Mouse (Mus musculus): ENCODE results near the gene Casp8. TPM values are rescaled to one million over a fixed set of nuclear protein-coding genes. Genes with fewer than 3 reads are reported as not detected.
"Not testable (repeated sequence)": the region's sequence is repeated elsewhere in the genome, so short reads cannot be mapped to it uniquely, and the experiment has no call there.

Gene Casp8
- polyA plus RNA-seq, 1 experiment from 2014 or later = 19.9 TPM

GRCm38 (mm10) chr1:58876500-58876899, 81.3 kb downstream of the Casp8 start:
- H3K4me2 ChIP-seq; H3K4me3 ChIP-seq; H3K4me1 ChIP-seq; H3K27me3 ChIP-seq (replicated peaks); H3K9me3 ChIP-seq (replicated peaks); H3K36me3 ChIP-seq; ATAC-seq; H3K27ac ChIP-seq; H3K9ac ChIP-seq: not testable (repeated sequence)
- 48% methylated on average over 4 of the region's 4 CpGs for WGBS (ENCODE audit: insufficient replicate concordance)

DNA sequence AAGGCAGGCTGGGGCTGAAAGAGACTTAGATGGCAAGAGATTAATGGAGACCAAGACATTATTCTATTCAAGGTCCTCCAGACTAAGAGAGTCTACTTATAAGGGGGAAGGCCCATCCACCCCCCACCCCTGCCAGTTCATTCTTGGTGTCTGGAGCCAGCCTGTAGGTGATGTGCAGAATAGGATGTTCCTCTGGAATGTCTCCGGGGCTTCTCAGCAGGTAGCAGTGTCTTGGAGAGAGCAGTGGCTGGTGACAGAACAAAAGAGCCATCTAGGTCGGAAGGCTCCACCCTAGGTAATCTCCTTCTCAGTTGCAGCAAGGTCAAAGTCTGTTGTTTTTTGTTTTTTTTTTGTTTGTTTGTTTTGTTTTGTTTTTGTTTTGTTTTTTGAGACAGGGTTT, 84.1 kb downstream of the Casp8 start:
- not testable (repeated sequence) for H3K36me3 ChIP-seq; ATAC-seq; H3K9ac ChIP-seq; H3K9me3 ChIP-seq (replicated peaks); H3K4me2 ChIP-seq; H3K27me3 ChIP-seq (replicated peaks); H3K27ac ChIP-seq; H3K4me3 ChIP-seq; H3K4me1 ChIP-seq
- WGBS (ENCODE audit: insufficient replicate concordance) = 78% methylated on average over 2 of the region's 2 CpGs

DNA sequence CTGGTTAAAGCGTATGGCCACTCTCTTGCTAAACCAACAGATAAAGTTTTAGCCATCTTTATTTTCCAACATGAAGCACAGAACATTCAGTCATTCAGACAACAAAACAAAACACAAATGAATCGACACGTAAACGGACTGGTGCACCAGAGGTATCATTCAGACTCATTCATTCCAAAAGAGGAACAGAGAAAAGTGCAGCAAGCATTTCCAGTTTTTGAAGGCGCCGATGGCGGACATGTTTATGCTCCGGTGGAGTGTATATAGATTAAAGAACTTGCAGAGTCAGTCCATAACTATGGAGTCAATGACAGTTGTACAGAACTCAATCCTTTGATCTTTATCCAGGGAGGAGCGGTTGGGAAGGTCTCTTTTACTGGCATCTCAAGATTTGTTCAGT, 88.1 kb downstream of the Casp8 start:
- not testable (repeated sequence) for H3K4me1 ChIP-seq; H3K27ac ChIP-seq; H3K9me3 ChIP-seq (replicated peaks); H3K4me3 ChIP-seq; H3K27me3 ChIP-seq (replicated peaks); ATAC-seq; H3K9ac ChIP-seq; H3K4me2 ChIP-seq; H3K36me3 ChIP-seq
- 79% methylated on average over 9 of the region's 9 CpGs for WGBS (ENCODE audit: insufficient replicate concordance)

GRCm38 (mm10) chr1:58885646-58886045, 90.5 kb downstream of the Casp8 start:
- H3K27me3 ChIP-seq (replicated peaks) = no peaks in the 10 kb centered on the region
- no peaks in the 10 kb centered on the region for H3K4me1 ChIP-seq
- WGBS (ENCODE audit: insufficient replicate concordance) = 72% methylated on average over 4 of the region's 4 CpGs
- H3K36me3 ChIP-seq = no peaks in the 10 kb centered on the region
- no peak for ATAC-seq
- H3K4me3 ChIP-seq = no peak overlapping the region
- no peaks in the 10 kb centered on the region for H3K9me3 ChIP-seq (replicated peaks)
- no peak overlapping the region for H3K4me2 ChIP-seq
- no peak overlapping the region for H3K27ac ChIP-seq
- H3K9ac ChIP-seq = no peak overlapping the region

DNA sequence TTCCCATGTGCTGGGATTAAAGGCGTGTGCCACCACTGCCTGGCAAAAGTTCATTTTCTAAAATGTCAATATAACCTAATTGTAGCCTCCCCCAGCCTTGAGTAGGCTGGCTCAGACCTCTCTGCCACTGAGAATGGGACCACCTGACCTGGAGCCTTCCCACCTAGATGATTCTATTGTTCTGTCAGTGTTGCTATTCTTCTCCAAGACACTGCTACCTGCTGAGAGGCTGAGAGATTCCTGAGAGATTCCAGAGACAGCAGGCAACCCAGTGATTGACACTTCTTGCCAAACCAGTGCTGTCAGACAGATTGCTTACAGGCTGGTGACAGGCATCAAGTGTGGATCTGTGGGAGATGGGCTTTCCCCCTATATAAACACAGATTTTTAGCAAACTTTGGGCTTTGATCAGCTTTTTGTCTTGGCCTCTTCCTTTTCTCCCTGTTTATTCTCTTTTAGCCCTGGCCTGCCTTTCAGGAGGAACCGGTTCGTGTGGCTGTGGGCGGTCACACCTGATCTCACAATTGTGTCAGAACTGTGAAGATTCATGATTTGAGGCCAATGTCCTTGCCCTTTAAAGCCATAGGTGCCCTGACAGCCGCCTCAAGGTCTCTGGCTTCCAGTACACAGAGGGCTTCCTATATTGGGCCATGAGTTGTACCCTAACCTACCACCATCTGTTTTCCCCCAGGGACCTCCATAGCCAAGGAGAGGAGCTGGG, 94.8 kb downstream of the Casp8 start:
- no peak for ATAC-seq
- H3K4me3 ChIP-seq = no peak overlapping the region
- H3K9me3 ChIP-seq (replicated peaks) = no peaks in the 10 kb centered on the region
- no peak overlapping the region for H3K9ac ChIP-seq
- no peak overlapping the region for H3K27ac ChIP-seq
- WGBS (ENCODE audit: insufficient replicate concordance) = 54% methylated on average over 5 of the region's 5 CpGs
- H3K4me2 ChIP-seq = no peak overlapping the region
- H3K27me3 ChIP-seq (replicated peaks) = no peaks in the 10 kb centered on the region
- H3K4me1 ChIP-seq = no peaks in the 10 kb centered on the region
- H3K36me3 ChIP-seq = no peaks in the 10 kb centered on the region

- not testable (repeated sequence) for H3K4me3 ChIP-seq; H3K36me3 ChIP-seq; H3K27me3 ChIP-seq (replicated peaks); H3K9ac ChIP-seq; H3K27ac ChIP-seq; ATAC-seq; H3K9me3 ChIP-seq (replicated peaks); H3K4me2 ChIP-seq; H3K4me1 ChIP-seq
- WGBS (ENCODE audit: insufficient replicate concordance) = 57% methylated on average over 5 of the region's 5 CpGs
Measured at GRCm38 (mm10) chr1:58890697-58891290, 95.6 kb downstream of the Casp8 start.

- H3K4me3 ChIP-seq; H3K27ac ChIP-seq; H3K4me2 ChIP-seq; H3K9me3 ChIP-seq (replicated peaks); ATAC-seq; H3K36me3 ChIP-seq; H3K4me1 ChIP-seq; H3K27me3 ChIP-seq (replicated peaks); H3K9ac ChIP-seq: not testable (repeated sequence)
- WGBS (ENCODE audit: insufficient replicate concordance) = 50% methylated on average over 2 of the region's 2 CpGs
Measured at GRCm38 (mm10) chr1:58891481-58892170, 96.5 kb downstream of the Casp8 start.

- WGBS (ENCODE audit: insufficient replicate concordance) = 66% methylated on average over 8 of the region's 8 CpGs
- H3K4me3 ChIP-seq; H3K4me1 ChIP-seq; ATAC-seq; H3K9me3 ChIP-seq (replicated peaks); H3K4me2 ChIP-seq; H3K36me3 ChIP-seq; H3K27ac ChIP-seq; H3K9ac ChIP-seq; H3K27me3 ChIP-seq (replicated peaks): not testable (repeated sequence)
Measured at GRCm38 (mm10) chr1:58892386-58892785, 97.2 kb downstream of the Casp8 start.

Other genes with a start within 250 kb of the Casp8 start
- 5.2 and 5.7 TPM in 2 replicates for gene Fam126b, start 209.1 kb upstream of the Casp8 start, polyA plus RNA-seq (2016; fragmentation: Nextera tagmentation; extraction: Ambion mirVana)
- gene Ndufb3, start 209.0 kb upstream of the Casp8 start, polyA plus RNA-seq (2016; fragmentation: Nextera tagmentation; extraction: Ambion mirVana) = 128 and 143 TPM in 2 replicates
- not detected in 2 replicates for gene Als2cr12, start 99.4 kb upstream of the Casp8 start, polyA plus RNA-seq (2016; fragmentation: Nextera tagmentation; extraction: Ambion mirVana)
- 17.1 and 19.0 TPM in 2 replicates for gene Cflar, start 83.9 kb upstream of the Casp8 start, polyA plus RNA-seq (2016; fragmentation: Nextera tagmentation; extraction: Ambion mirVana)
- 56.5 and 59.8 TPM in 2 replicates for gene Trak2, start 178.1 kb downstream of the Casp8 start, polyA plus RNA-seq (2016; fragmentation: Nextera tagmentation; extraction: Ambion mirVana)
- 37.5 and 38.4 TPM in 2 replicates for gene Stradb, start 178.1 kb downstream of the Casp8 start, polyA plus RNA-seq (2016; fragmentation: Nextera tagmentation; extraction: Ambion mirVana)

All from liver, embryonic 12.5 days (tissue).